ENCODE assay signal across 20 mouse cellular contexts in genomic region chr6:99120776-99121766, GRCm38 (mm10).
A peak's percentile ranks its signal among the peaks of the same experiment; 100 is the strongest.
DNase-seq lines count a peak whose midpoint lies in the region; ATAC-seq and TF ChIP-seq lines count a peak whose summit lies in the region.
"Had no signal": no experiment of that assay in that cellular context is flagged by ENCODE, and none has a peak within 500 bp of the region (broad histone marks: within the 10 kb centered on the region; RNA-seq: fewer than 3 reads in every experiment).

No protein-coding gene starts in this region.

- WGBS in liver, adult 2 months: 74% methylated on average over 8 of the region's 8 CpGs
- WGBS in liver, embryonic 12.5 days (ENCODE audit: insufficient replicate concordance): 74% methylated on average over 8 of the region's 8 CpGs
- WGBS in intestine, embryonic 16.5 days: 65% methylated on average over 8 of the region's 8 CpGs
- WGBS in stomach, embryonic 16.5 days: 68% methylated on average over 8 of the region's 8 CpGs
- WGBS in midbrain, embryonic 15.5 days: 64% methylated on average over 8 of the region's 8 CpGs
- 54% methylated on average over 8 of the region's 8 CpGs for WGBS in midbrain, embryonic 14.5 days

- peaks cover 12% of the 10 kb centered on the region; the same call in 1 of the 2 replicates for H3K79me2 ChIP-seq in liver, adult 2 months (ENCODE audit: control insufficient read depth, insufficient read depth, low read length)

- peaks cover 7% of the 10 kb centered on the region; the same call in 1 of the 2 replicates for H3K4me1 ChIP-seq in liver, adult 2 months (ENCODE audit: control insufficient read depth, insufficient read depth, low read length)
- H3K4me1 ChIP-seq in liver, embryonic 12.5 days: 0 out of 2 replicates have a peak, but pooled peaks cover 2% of the 10 kb centered on the region
- peaks cover 18% of the 10 kb centered on the region; the same call in 1 of the 2 replicates for H3K4me1 ChIP-seq in intestine, embryonic 16.5 days (ENCODE audit: control insufficient read depth, insufficient read depth, low read length)
- H3K4me1 ChIP-seq in stomach, embryonic 16.5 days (ENCODE audit: control insufficient read depth, insufficient read depth, low read length): peaks cover 10% of the 10 kb centered on the region; the same call in 1 of the 2 replicates
- H3K4me1 ChIP-seq in midbrain, embryonic 15.5 days: no peaks in the 10 kb centered on the region
- H3K4me1 ChIP-seq in midbrain, embryonic 14.5 days (ENCODE audit: control insufficient read depth, insufficient read depth, low read length): no peaks in the 10 kb centered on the region
- H3K4me1 ChIP-seq: embryonic facial prominence, embryonic 15.5 days; forebrain, embryonic 15.5 days had no signal

- H3K4me3 ChIP-seq in liver, adult 2 months (ENCODE audit: insufficient read depth, low read depth, low read length): no peak overlapping the region
- H3K4me3 ChIP-seq in liver, embryonic 12.5 days: no peak overlapping the region
- H3K4me3 ChIP-seq in intestine, embryonic 16.5 days (ENCODE audit: low read length): no peak overlapping the region
- no peak overlapping the region for H3K4me3 ChIP-seq in stomach, embryonic 16.5 days (replicated peaks; ENCODE audit: low read length)
- no peak overlapping the region for H3K4me3 ChIP-seq in midbrain, embryonic 15.5 days
- H3K4me3 ChIP-seq in midbrain, embryonic 14.5 days (replicated peaks; ENCODE audit: low read depth, low read length): no peak overlapping the region
- H3K4me3 ChIP-seq: embryonic facial prominence, embryonic 15.5 days; erythroblast, embryonic 14.5 days; forebrain, embryonic 15.5 days; heart, adult 2 months; heart, embryonic 15.5 days; hindbrain, embryonic 13.5 days had no signal

- ATAC-seq in liver, embryonic 12.5 days: no peak
- peak; percentile 85 for ATAC-seq in intestine, embryonic 16.5 days
- ATAC-seq in stomach, embryonic 16.5 days (ENCODE audit: insufficient read depth, low FRiP score): 0 out of 2 replicates have a peak, but pooled peaks have one; percentile 25
- no peak for ATAC-seq in midbrain, embryonic 15.5 days (replicated peaks)
- no peak for ATAC-seq in midbrain, embryonic 14.5 days (ENCODE audit: low FRiP score, low TSS enrichment)
- ATAC-seq: forebrain, embryonic 15.5 days; hindbrain, postnatal 0 days had no signal

- H3K4me2 ChIP-seq in liver, embryonic 12.5 days: no peak overlapping the region
- H3K4me2 ChIP-seq in intestine, embryonic 16.5 days (ENCODE audit: low read depth, low read length): no peak overlapping the region
- no peak overlapping the region for H3K4me2 ChIP-seq in stomach, embryonic 16.5 days (ENCODE audit: low read depth, low read length)
- H3K4me2 ChIP-seq in midbrain, embryonic 15.5 days: no peak overlapping the region
- no peak overlapping the region for H3K4me2 ChIP-seq in midbrain, embryonic 14.5 days (ENCODE audit: low read length)
- H3K4me2 ChIP-seq: embryonic facial prominence, embryonic 15.5 days; forebrain, embryonic 15.5 days; heart, embryonic 11.5 days; heart, embryonic 15.5 days; hindbrain, embryonic 13.5 days had no signal

- no peaks in the 10 kb centered on the region for H3K9me3 ChIP-seq in liver, embryonic 12.5 days (replicated peaks)
- H3K9me3 ChIP-seq in intestine, embryonic 16.5 days (ENCODE audit: control insufficient read depth, low read length): no peaks in the 10 kb centered on the region
- H3K9me3 ChIP-seq in stomach, embryonic 16.5 days (replicated peaks; ENCODE audit: control insufficient read depth, low read length): no peaks in the 10 kb centered on the region
- H3K9me3 ChIP-seq in midbrain, embryonic 15.5 days: no peaks in the 10 kb centered on the region
- no peaks in the 10 kb centered on the region for H3K9me3 ChIP-seq in midbrain, embryonic 14.5 days (ENCODE audit: control insufficient read depth, low read length)
- H3K9me3 ChIP-seq: embryonic facial prominence, embryonic 15.5 days; forebrain, embryonic 15.5 days; heart, embryonic 15.5 days; hindbrain, embryonic 13.5 days had no signal

- DNase-seq in liver, adult 2 months (ENCODE audit: extremely low read depth, low read depth, low spot score): peak; percentile 21
- DNase-seq in fat pad, adult 2 months (ENCODE audit: extremely low read depth, low read depth, low spot score): peak; percentile 87
- DNase-seq in midbrain, embryonic 14.5 days: no peak
- no peak for DNase-seq in gastrocnemius, postnatal 10 days
- DNase-seq: cerebellum, adult 8-10 months; cerebellum, postnatal 14 days; embryo, embryonic 11 days; heart, adult 2 months; heart, postnatal 14 days had no signal

- H3K36me3 ChIP-seq in liver, adult 2 months (ENCODE audit: control insufficient read depth, insufficient read depth, low read length): 0 out of 2 replicates have a peak, but pooled peaks cover 2% of the 10 kb centered on the region
- no peaks in the 10 kb centered on the region for H3K36me3 ChIP-seq in liver, embryonic 12.5 days
- H3K36me3 ChIP-seq in intestine, embryonic 16.5 days (ENCODE audit: control insufficient read depth, insufficient read depth, low read length): peaks cover 5% of the 10 kb centered on the region; the same call in 1 of the 2 replicates
- H3K36me3 ChIP-seq in stomach, embryonic 16.5 days (ENCODE audit: control insufficient read depth, insufficient read depth, low read length): no peaks in the 10 kb centered on the region
- H3K36me3 ChIP-seq in midbrain, embryonic 15.5 days (replicated peaks): no peaks in the 10 kb centered on the region
- H3K36me3 ChIP-seq in midbrain, embryonic 14.5 days (ENCODE audit: control insufficient read depth, insufficient read depth, low read length): no peaks in the 10 kb centered on the region
- H3K36me3 ChIP-seq: embryonic facial prominence, embryonic 15.5 days; forebrain, embryonic 15.5 days; heart, embryonic 15.5 days; hindbrain, embryonic 13.5 days had no signal

- TF ChIP-seq CTCF in liver, adult 2 months (IDR thresholded peaks at IDR 0.05; ENCODE audit: low read depth, low read length): no peak

- H3K9ac ChIP-seq in liver, adult 2 months (ENCODE audit: low read depth, low read length): no peak overlapping the region
- H3K9ac ChIP-seq in liver, embryonic 12.5 days: no peak overlapping the region
- no peak overlapping the region for H3K9ac ChIP-seq in intestine, embryonic 16.5 days (ENCODE audit: low read depth, low read length)
- no peak overlapping the region for H3K9ac ChIP-seq in stomach, embryonic 16.5 days (ENCODE audit: low read length)
- H3K9ac ChIP-seq in midbrain, embryonic 15.5 days: no peak overlapping the region
- H3K9ac ChIP-seq in midbrain, embryonic 14.5 days (replicated peaks; ENCODE audit: low read length): no peak overlapping the region
- H3K9ac ChIP-seq: embryonic facial prominence, embryonic 15.5 days; forebrain, embryonic 15.5 days; heart, embryonic 15.5 days; hindbrain, embryonic 13.5 days had no signal

- H3K27me3 ChIP-seq in liver, adult 2 months (ENCODE audit: control insufficient read depth, insufficient read depth, low read length): no peaks in the 10 kb centered on the region
- H3K27me3 ChIP-seq in liver, embryonic 12.5 days (replicated peaks): no peaks in the 10 kb centered on the region
- no peaks in the 10 kb centered on the region for H3K27me3 ChIP-seq in intestine, embryonic 16.5 days (replicated peaks; ENCODE audit: control insufficient read depth, insufficient read depth, low read length)
- H3K27me3 ChIP-seq in stomach, embryonic 16.5 days (ENCODE audit: control insufficient read depth, insufficient read depth, low read length): no peaks in the 10 kb centered on the region
- no peaks in the 10 kb centered on the region for H3K27me3 ChIP-seq in midbrain, embryonic 15.5 days (replicated peaks)
- H3K27me3 ChIP-seq in midbrain, embryonic 14.5 days (ENCODE audit: control insufficient read depth, insufficient read depth, low read length): no peaks in the 10 kb centered on the region
- H3K27me3 ChIP-seq: embryonic facial prominence, embryonic 15.5 days; forebrain, embryonic 15.5 days; heart, embryonic 15.5 days; hindbrain, embryonic 13.5 days had no signal

- H3K27ac ChIP-seq in liver, adult 2 months (replicated peaks; ENCODE audit: insufficient read depth, low read depth, low read length): no peak overlapping the region
- no peak overlapping the region for H3K27ac ChIP-seq in liver, embryonic 12.5 days
- peak overlapping the region; percentile 78 for H3K27ac ChIP-seq in intestine, embryonic 16.5 days (ENCODE audit: low read length)
- H3K27ac ChIP-seq in stomach, embryonic 16.5 days (ENCODE audit: low read length): peak overlapping the region; percentile 5
- H3K27ac ChIP-seq in midbrain, embryonic 15.5 days: no peak overlapping the region
- H3K27ac ChIP-seq in midbrain, embryonic 14.5 days (replicated peaks; ENCODE audit: low read depth, low read length): no peak overlapping the region
- H3K27ac ChIP-seq: embryonic facial prominence, embryonic 15.5 days; forebrain, embryonic 15.5 days; heart, adult 2 months; heart, embryonic 15.5 days; hindbrain, embryonic 13.5 days; hindbrain, postnatal 0 days had no signal

- TF ChIP-seq POLR2A in liver, adult 2 months (IDR thresholded peaks at IDR 0.05; ENCODE audit: extremely low read depth, insufficient read depth, low read length): no peak

Comparison
In these comparisons a context has a peak if more than half of its experiments do, and no peak if none do; other contexts are left out.
1. DNase-seq: peak in liver, adult 2 months (single experiment) and fat pad, adult 2 months (single experiment); none in midbrain, embryonic 14.5 days (single experiment) and gastrocnemius, postnatal 10 days (single experiment).
2. H3K27ac ChIP-seq: peak in intestine, embryonic 16.5 days (single experiment) and stomach, embryonic 16.5 days (single experiment); none in liver, adult 2 months (single experiment), liver, embryonic 12.5 days (single experiment), midbrain, embryonic 15.5 days (single experiment) and midbrain, embryonic 14.5 days (single experiment).
3. ATAC-seq: peak in intestine, embryonic 16.5 days (single experiment) and stomach, embryonic 16.5 days (single experiment); none in liver, embryonic 12.5 days (single experiment), midbrain, embryonic 15.5 days (single experiment) and midbrain, embryonic 14.5 days (single experiment).